Mouse (Mus musculus): ENCODE measurements around the gene Homez. TPM values are rescaled to one million over a fixed set of nuclear protein-coding genes. Genes with fewer than 3 reads are reported as not detected.

Homez gene
- total RNA-seq, 2 experiments from 2014 or later = 1.5 to 16.1 TPM

DNA sequence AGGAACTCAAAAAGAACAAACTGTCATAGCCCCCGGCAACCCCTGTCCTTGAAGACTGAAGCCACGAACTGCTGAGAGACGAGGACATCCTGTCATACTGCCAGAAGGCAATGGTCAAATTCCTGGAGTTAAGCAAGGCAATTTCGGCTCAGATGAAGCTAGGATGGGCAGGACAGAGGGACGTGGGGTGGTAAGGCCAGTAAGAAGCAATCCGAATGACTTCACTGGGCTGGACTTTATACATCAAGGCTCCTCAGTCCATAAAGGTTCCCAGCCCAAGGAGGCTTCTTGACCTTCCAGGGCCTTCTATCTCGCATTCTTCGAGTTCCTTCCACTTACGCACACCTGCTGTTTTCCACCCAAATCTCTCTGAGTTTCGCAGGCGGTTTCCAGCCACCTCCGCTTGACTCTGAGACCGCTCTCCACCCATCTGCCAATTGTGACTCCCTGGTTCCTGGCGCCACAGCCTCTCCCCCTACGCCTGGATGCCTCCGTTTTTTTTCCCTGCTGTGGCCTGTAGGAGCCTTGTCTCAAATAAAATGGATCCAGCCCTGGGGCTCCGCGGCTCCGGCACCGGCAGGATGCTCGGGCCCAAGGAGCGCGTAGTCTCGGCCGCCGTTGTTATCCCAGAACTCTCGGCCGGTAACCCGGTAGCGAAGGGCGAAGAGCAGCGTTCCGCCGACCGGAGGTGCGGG, 5.2 kb upstream of the Homez start:
- peak; percentile 28 for ATAC-seq (replicated peaks; ENCODE audit: low FRiP score, low TSS enrichment, poor library complexity, severe bottlenecking)

DNA sequence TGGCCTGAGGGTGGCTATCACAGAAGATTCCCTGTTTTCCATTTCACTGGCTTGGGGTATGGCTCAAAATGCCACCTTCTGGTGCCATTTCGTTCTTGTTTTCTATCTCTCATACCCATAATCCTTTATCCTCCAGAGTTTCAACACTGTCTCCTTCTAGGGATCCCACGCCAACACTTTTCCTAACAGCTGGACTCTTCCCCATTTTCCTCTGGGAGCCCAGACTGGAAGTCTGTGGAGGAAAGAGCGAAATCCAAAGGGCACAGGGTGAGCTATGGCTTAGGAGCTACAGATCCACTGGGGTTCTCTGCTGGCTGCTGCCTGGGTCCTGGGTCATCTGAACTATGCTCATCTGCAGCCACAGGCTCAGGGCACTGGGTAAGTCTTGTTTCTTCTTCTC, 3.4 kb upstream of the Homez start:
- ATAC-seq (replicated peaks; ENCODE audit: low FRiP score, low TSS enrichment, poor library complexity, severe bottlenecking) = no peak

- no peak for ATAC-seq (replicated peaks; ENCODE audit: low FRiP score, low TSS enrichment, poor library complexity, severe bottlenecking)
Observed at GRCm38 (mm10) chr14:54868026-54868425, 2.7 kb downstream of the Homez start.

DNA sequence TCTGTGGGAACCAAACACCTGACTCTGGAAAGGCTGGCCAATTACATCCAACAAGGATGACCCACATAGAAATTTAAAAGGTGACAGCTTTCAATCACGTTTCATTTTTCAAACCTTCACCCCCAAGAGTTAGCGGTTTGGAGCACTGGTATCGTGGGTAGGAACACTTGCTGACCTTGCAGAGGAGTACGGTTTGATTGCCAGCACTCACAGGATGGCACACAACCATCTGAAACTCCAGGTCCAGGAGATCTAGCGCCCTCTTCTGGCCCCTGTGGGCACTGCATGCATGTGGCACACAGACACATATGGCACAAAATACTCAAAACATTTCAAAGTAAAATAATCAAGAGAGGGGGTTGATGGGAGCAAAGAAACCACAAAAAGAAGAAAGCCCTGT, 3.8 kb downstream of the Homez start:
- no peak for ATAC-seq (replicated peaks; ENCODE audit: low FRiP score, low TSS enrichment, poor library complexity, severe bottlenecking)

DNA sequence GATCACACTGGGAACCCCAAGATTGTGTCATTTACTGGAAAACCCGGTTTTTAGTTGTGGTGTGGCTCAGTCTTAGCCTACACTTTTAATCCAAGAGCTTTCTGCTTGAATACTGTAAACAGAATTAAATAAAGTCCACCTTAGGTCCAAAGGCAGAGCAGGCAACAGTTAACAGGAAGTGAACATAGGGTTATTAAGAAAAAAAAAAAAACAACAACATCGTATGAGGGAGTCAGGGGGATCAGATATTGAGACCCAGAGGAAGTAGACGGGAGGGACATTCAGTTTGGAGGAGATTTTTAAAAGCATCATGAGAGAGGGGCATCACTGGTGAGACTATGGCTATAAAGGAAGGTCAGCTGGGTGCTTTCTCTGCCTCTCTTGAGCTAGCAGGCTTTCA, 4.5 kb downstream of the Homez start:
- ATAC-seq (replicated peaks; ENCODE audit: low FRiP score, low TSS enrichment, poor library complexity, severe bottlenecking) = no peak

DNA sequence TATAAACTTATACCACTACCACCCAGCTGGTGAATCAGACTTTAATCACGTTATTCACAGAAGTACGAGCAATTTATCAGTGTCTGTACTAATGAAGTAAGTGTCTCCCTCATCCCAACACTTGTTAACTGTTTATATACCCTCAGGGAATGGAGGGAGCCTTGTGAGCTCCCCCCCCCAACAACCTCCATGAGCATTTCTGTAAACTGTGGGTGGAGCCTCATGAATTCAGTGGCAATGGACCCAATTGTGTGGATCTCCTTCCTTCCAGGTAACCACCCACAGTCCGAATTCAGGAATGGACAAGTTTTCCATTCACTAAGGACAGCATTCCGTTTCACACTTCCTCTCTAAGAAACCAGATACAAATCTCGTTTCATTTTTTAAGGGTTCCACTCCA, 5.1 kb downstream of the Homez start:
- ATAC-seq (replicated peaks; ENCODE audit: low FRiP score, low TSS enrichment, poor library complexity, severe bottlenecking) = no peak

DNA sequence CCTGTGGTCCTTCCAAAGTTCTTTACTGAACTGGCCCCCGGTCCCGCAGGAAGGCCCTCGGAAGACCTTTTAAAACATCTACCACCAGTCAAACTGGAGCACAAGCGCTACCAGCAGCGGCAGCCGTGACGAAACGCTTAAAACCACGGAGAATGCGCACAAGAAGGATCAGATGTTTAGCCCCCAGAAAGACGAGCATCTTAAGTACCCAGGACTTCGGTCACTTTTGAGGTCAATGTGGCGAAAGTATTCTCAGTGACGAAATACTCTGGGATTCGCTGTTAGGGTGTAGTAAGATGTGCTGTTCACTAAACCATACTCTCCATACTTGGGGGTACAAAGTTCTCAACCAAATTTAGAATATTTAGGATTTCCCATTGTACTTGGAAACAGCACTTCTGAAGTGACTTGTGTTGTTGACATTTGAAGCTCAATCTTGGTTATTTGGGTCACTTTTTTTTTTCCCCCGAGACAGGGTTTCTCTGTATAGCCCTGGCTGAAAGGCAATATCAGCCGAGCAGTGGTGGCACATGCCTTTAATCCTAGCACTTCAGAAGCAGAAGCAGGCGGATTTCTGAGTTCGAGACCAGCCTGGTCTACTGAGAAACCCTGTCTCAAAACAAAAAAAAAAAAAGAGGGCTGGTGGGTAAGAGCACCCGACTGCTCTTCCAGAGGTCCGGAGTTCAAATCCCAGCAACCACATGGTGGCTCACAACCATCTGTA, 6.3 kb downstream of the Homez start:
- peak; percentile 57 for ATAC-seq (replicated peaks; ENCODE audit: low FRiP score, low TSS enrichment, poor library complexity, severe bottlenecking)

GRCm38 (mm10) chr14:54863501-54864312, 7.1 kb downstream of the Homez start:
- peak; percentile 95 for ATAC-seq (replicated peaks; ENCODE audit: low FRiP score, low TSS enrichment, poor library complexity, severe bottlenecking)

GRCm38 (mm10) chr14:54860511-54860910, 10.2 kb downstream of the Homez start:
- no peak for ATAC-seq (replicated peaks; ENCODE audit: low FRiP score, low TSS enrichment, poor library complexity, severe bottlenecking)

DNA sequence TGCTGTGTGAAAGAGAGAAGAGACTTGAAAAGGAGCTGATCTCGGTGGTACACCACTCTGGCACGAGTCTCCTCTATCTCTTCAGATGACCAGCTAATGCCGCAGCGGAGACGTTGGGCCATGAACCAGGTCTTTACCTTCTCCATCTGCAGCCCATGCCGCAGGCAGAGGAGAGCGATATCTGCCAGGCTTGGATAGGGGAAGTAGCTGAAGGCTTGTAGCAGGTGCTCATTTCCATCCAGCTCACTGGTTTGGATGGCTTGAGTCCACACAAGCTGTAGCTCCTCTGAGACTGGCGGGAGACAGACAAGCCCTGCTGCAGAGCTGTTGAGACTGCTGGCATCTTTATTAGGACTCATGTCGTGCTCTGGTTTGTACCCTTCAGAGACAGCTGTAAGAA, 12.9 kb downstream of the Homez start:
- no peak for ATAC-seq (replicated peaks; ENCODE audit: low FRiP score, low TSS enrichment, poor library complexity, severe bottlenecking)

- ATAC-seq (replicated peaks; ENCODE audit: low FRiP score, low TSS enrichment, poor library complexity, severe bottlenecking) = no peak
Observed at GRCm38 (mm10) chr14:54856703-54857102, 14.1 kb downstream of the Homez start.

GRCm38 (mm10) chr14:54855726-54856125, 15.0 kb downstream of the Homez start:
- no peak for ATAC-seq (replicated peaks; ENCODE audit: low FRiP score, low TSS enrichment, poor library complexity, severe bottlenecking)

DNA sequence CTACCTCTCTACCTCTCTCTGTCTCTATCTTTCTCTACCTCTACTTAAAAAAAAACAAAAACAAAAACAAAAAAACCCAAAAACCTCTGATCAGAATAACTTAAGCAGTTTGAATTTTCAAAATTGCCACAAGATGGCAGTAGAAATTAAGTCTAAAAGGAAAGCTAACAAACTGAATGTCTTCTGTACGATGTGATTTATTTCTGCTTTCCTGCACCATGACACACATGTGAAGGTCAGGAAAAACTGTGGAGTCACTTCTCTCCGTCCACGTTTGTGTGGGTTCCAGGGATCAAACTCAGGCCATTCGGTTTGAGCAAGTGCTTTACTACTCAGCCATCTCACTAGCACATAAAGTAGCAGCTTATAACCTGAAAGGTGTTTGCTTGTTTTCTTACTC, 27.3 kb downstream of the Homez start:
- ATAC-seq (replicated peaks; ENCODE audit: low FRiP score, low TSS enrichment, poor library complexity, severe bottlenecking) = no peak

- no peak for ATAC-seq (replicated peaks; ENCODE audit: low FRiP score, low TSS enrichment, poor library complexity, severe bottlenecking)
Observed at GRCm38 (mm10) chr14:54823716-54824115, 47.0 kb downstream of the Homez start.

GRCm38 (mm10) chr14:54822301-54822700, 48.5 kb downstream of the Homez start:
- no peak for ATAC-seq (replicated peaks; ENCODE audit: low FRiP score, low TSS enrichment, poor library complexity, severe bottlenecking)

DNA sequence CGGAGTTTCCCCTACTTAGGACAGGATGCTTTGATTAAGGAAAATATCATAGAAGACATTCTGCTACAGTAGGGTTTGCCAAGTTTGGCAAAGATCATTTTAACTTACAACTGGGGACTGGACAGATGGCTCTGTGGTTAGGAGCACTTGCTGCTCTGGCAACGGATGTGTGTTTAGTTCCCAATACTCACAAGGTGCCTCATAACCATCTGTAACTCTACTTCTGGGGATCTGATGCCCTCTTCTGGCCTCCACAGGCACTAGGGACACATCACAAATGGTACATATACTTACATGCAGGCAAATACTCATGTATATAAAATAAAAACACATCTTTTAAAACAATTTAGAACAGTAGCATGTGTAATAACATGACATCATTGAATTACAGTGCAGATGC, 53.0 kb downstream of the Homez start:
- peak; percentile 79 for ATAC-seq (replicated peaks; ENCODE audit: low FRiP score, low TSS enrichment, poor library complexity, severe bottlenecking)

GRCm38 (mm10) chr14:54815737-54816136, 55.0 kb downstream of the Homez start:
- peak; percentile 65; the same call in 1 of the 2 replicates for ATAC-seq (replicated peaks; ENCODE audit: low FRiP score, low TSS enrichment, poor library complexity, severe bottlenecking)

GRCm38 (mm10) chr14:54813991-54814390, 56.8 kb downstream of the Homez start, which contains the start of gene Rnf212b:
TSS of gene Rnf212b (plus strand) at chr14:54814141.
- ATAC-seq (replicated peaks; ENCODE audit: low FRiP score, low TSS enrichment, poor library complexity, severe bottlenecking) = no peak

- 0 out of 2 replicates have a peak, but pooled peaks have one; percentile 26 for ATAC-seq (replicated peaks; ENCODE audit: low FRiP score, low TSS enrichment, poor library complexity, severe bottlenecking)
Observed at GRCm38 (mm10) chr14:54809668-54810033, 61.1 kb downstream of the Homez start.
